Mouse (Mus musculus): ENCODE results near the gene Steap2. TPM values are rescaled to one million over a fixed set of nuclear protein-coding genes. Genes with fewer than 3 reads are reported as not detected.

The Steap2 gene
- 23.5 and 23.9 TPM in 2 replicates for polyA plus RNA-seq (2015; fragmentation: Nextera tagmentation; extraction: Ambion mirVana)

DNA sequence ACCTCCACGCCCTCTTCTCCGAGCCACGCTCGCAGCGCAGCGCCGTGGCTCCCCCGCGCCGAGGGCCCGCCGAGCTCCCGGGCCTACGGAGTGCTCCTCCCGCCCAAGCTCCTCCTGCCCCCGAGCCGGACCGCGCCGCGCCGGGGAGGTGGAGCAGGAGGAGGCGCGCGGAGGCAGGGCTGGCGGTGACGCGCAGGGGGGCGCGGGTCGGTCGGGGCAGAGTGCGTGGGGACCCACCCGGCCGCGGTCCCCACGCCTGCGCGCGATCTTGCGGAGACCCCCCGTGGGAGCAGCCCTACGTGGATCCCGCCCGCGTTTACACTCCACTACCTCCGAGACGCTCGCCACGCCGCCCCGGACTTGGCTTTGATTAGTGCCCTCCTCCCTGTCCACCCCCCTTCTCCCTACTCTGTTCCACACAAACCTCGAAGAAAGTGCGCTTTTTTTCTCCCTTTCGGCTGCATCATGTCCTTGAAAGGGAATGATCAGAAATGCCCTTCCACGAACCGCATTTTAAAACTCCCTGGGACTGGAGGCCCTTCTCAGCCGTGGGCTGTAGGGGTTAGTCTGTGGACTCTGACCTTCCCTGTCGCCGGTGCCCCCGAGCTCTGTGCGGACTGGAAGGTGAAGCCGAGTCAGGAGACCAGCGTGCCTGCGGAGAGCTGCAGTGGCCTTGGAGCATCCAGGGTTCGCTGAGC is at the start of gene Steap2:
Steap2 (minus strand) TSS at position 623 of the 698 bp plus-strand sequence.
- under 1% methylated on average over 57 of the region's 66 CpGs for WGBS
- Histone ChIP-seq H3K4me2 (peak within 1 kb of the TSS; percentile 82), H3K4me3 (replicated peaks) (peak within 1 kb of the TSS; percentile 81), H3K9ac (peak within 1 kb of the TSS; percentile 80), H3K4me1 (peaks cover 5% of the 10 kb centered on the region; the same call in 1 of the 2 replicates), H3K9me3 (replicated peaks) (no peaks in the 10 kb centered on the region), H3K36me3 (no peaks in the 10 kb centered on the region), H3K27me3 (no peaks in the 10 kb centered on the region; the same call in 1 of the 2 replicates), H3K27ac (peak within 1 kb of the TSS; percentile 93)
- ATAC-seq (replicated peaks; ENCODE audit: low FRiP score) = peak; percentile 93

DNA sequence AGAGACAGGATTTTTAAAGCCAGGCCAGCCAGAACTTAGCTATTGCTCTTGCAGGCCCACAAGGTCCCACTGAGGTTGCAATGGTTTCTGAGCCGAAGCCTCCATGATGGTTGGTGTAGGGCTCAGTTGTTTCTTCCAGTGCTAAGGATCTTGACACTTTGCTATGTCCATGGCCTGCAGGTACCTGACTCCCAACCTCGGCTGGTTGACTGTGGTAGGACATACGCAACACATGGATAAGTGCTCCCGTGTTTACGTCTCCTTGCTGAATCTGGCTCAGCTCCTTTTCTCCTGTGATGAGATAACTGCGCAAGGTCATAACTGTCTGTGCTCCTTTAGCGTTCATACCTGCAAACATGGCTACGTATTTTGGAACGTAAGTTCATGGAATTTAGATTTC is 40.1 kb upstream of the Steap2 start:
- H3K4me2 ChIP-seq = no peak overlapping the region
- H3K9ac ChIP-seq = no peak overlapping the region
- H3K27me3 ChIP-seq = no peaks in the 10 kb centered on the region
- no peak for ATAC-seq (replicated peaks; ENCODE audit: low FRiP score)
- H3K27ac ChIP-seq = no peak overlapping the region
- H3K36me3 ChIP-seq = no peaks in the 10 kb centered on the region
- H3K9me3 ChIP-seq (replicated peaks) = no peaks in the 10 kb centered on the region
- 94% methylated on average over 9 of the region's 9 CpGs for WGBS
- H3K4me1 ChIP-seq = no peaks in the 10 kb centered on the region
- no peak overlapping the region for H3K4me3 ChIP-seq (replicated peaks)

DNA sequence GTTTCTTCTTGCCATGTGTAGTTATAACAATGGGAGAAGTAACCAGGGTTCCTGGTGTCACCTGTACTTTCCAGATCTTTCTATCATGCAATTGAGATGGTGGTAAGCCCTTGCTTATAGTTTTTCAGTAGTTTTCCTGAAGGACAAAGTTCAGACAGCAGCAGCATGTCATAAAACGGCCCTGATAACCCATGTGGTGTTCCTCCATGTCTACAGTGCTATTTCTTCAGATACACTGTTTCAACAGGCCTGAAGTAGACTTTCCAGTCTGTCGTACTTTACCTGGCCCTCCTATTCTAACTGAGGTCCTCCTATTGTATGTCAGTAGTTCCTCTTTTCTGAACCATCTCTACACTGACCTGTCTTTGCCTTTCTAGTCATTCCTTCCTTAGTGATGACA is 38.5 kb upstream of the Steap2 start:
- Histone ChIP-seq H3K4me1 (no peaks in the 10 kb centered on the region), H3K36me3 (no peaks in the 10 kb centered on the region), H3K9ac (no peak overlapping the region), H3K9me3 (replicated peaks) (no peaks in the 10 kb centered on the region), H3K27ac (no peak overlapping the region), H3K4me2 (no peak overlapping the region), H3K4me3 (replicated peaks) (no peak overlapping the region), H3K27me3 (no peaks in the 10 kb centered on the region)
- 72% methylated on average over 2 of the region's 2 CpGs for WGBS
- ATAC-seq (replicated peaks; ENCODE audit: low FRiP score) = no peak

DNA sequence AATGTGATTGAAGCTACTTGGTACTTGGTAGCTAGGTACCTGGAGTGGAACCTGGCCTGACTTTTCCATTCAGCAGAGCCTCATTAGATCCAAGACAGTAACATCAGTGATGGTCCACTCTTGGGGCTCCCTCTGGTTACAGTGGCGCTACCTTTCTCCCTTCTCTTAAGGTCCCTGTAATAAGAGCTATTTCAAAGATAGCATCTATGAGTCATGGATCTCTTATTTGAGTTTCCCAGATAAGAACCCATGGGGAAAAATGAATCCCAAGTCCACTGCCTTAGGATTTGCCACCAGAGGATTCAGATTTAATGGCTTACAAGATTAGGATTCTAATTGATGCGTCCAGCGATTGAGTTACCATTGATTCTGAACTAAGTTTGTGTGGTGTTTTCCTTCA is 37.8 kb upstream of the Steap2 start:
- Histone ChIP-seq H3K4me2 (no peak overlapping the region), H3K36me3 (no peaks in the 10 kb centered on the region), H3K27ac (no peak overlapping the region), H3K27me3 (no peaks in the 10 kb centered on the region), H3K9me3 (replicated peaks) (no peaks in the 10 kb centered on the region), H3K4me3 (replicated peaks) (no peak overlapping the region), H3K9ac (no peak overlapping the region), H3K4me1 (no peaks in the 10 kb centered on the region)
- no peak for ATAC-seq (replicated peaks; ENCODE audit: low FRiP score)
- 91% methylated on average over 3 of the region's 3 CpGs for whole genome bisulfite sequencing

DNA sequence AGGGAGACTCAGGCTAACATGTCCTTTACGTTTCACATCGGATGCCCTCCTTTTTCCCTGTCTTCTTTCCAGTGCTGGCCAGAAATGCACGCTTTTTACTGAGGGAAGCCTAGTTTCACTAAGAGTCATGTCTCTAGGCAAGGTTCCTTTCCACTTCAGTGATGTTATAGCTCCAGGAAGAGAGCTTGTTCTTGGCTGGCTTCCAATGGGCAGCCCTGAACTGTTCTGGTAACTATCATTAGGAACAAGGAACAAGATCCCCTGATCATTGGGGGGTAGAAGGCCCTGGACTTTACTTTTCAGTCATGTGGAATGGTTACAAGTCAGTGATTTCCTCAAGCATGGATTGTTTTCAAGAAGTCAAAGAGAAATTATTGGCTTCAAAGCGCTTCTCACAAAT is 35.5 kb upstream of the Steap2 start:
- Histone ChIP-seq H3K4me3 (replicated peaks) (no peak overlapping the region), H3K27me3 (no peaks in the 10 kb centered on the region), H3K9me3 (replicated peaks) (no peaks in the 10 kb centered on the region), H3K4me2 (no peak overlapping the region), H3K36me3 (no peaks in the 10 kb centered on the region), H3K4me1 (no peaks in the 10 kb centered on the region), H3K27ac (no peak overlapping the region), H3K9ac (no peak overlapping the region)
- ATAC-seq (replicated peaks; ENCODE audit: low FRiP score) = no peak; the same call in 1 of the 2 replicates
- WGBS = 72% methylated on average over 4 of the region's 4 CpGs

DNA sequence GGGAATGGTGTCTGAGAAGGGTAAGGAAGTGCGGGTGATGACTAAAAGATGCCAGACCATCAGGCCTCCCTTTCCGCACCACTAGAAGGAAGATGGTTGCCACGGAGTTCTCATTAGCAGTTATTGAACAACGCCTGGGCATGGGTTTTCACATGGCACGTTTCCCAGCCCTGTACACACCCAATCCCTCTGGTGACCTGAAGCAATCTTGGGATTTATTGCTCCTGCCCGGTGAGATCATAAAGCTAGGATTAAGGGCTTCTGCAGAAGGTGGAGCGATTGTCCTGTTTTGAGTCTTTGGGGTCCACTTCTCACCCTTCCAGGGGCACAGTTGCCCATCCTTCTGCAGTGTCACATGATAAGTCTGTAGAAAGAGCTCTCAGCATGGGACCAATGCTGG is 27.8 kb upstream of the Steap2 start:
- Histone ChIP-seq H3K4me1 (no peaks in the 10 kb centered on the region), H3K27me3 (no peaks in the 10 kb centered on the region), H3K9ac (no peak overlapping the region), H3K27ac (no peak overlapping the region), H3K9me3 (replicated peaks) (no peaks in the 10 kb centered on the region), H3K4me2 (no peak overlapping the region), H3K4me3 (replicated peaks) (no peak overlapping the region), H3K36me3 (no peaks in the 10 kb centered on the region)
- 77% methylated on average over 7 of the region's 7 CpGs for WGBS
- no peak for ATAC-seq (replicated peaks; ENCODE audit: low FRiP score)

DNA sequence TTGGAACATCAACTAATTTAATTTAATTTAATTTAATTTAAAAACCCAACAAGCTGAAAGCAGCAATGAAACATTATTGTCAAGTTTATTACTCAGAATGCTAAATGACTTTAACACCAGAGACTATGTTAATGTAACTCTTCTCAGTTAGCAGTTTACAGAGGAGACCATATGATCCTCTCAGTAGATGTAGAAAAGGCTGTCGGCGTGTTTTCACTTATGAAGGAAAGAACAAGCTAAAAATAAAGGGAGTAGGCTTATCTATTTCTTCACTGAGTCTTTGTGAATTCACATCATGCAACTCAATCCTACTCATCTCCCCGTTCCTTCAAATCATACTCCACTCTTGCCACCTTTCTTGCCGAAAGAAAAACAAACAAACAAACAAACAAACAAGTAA is 16.7 kb upstream of the Steap2 start:
- Histone ChIP-seq H3K4me1 (peaks cover 3% of the 10 kb centered on the region; the same call in 1 of the 2 replicates), H3K4me2 (no peak overlapping the region), H3K36me3 (no peaks in the 10 kb centered on the region), H3K4me3 (replicated peaks) (no peak overlapping the region), H3K27me3 (no peaks in the 10 kb centered on the region), H3K27ac (no peak overlapping the region), H3K9me3 (replicated peaks) (no peaks in the 10 kb centered on the region), H3K9ac (no peak overlapping the region)
- WGBS = 77% methylated on average over 4 of the region's 4 CpGs
- no peak for ATAC-seq (replicated peaks; ENCODE audit: low FRiP score)

DNA sequence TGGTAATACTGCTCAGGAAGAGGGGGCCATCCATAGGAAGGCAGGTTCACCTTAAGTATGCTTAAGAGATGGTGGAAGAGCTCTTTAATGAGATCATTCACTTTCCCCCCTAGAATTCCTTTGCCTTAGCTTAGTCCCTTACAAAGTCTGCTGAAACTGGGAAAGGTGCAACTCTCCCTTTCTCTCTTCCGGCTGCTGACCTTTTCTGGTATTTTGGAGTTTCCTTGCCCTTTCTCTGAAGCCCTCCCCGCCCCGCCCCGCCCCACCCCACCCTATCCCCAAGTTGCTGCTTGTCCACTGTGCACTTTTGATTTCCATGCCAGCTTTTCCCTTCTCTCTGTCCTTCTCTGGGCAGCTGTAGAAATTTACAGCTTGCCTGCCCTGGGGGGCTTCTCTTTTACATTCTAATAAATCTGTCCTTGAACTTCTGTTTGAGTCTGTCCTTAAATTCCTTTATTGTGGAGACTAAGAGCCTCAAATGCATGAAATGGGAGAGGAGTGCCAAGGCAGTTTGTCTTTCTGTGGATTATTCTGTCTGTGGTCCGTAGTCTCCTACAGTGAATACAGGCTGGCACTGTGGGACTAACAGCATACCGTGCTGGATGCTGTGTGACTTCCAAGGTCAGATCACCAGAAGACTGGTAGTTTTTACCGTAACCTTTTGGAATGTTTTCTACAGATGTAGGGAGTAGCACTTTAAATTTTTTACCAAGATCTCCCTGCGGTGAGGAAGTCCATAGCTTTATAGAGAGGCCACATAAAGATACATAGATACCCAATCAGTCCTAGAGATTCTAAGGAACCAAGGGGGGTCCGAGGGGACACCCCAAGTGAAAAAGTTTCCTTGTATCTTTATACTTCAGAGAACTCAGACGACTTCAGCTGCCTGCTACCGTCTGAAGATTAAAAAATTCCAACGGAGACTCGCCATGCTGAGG is 13.2 kb upstream of the Steap2 start:
- peak; percentile 37; the same call in 1 of the 2 replicates for ATAC-seq (replicated peaks; ENCODE audit: low FRiP score)
- H3K9me3 ChIP-seq (replicated peaks) = no peaks in the 10 kb centered on the region
- no peaks in the 10 kb centered on the region for H3K36me3 ChIP-seq
- no peak overlapping the region for H3K4me3 ChIP-seq (replicated peaks)
- peaks cover 3% of the 10 kb centered on the region; the same call in 1 of the 2 replicates for H3K4me1 ChIP-seq
- no peaks in the 10 kb centered on the region for H3K27me3 ChIP-seq
- H3K4me2 ChIP-seq = no peak overlapping the region
- WGBS = 50% methylated on average over 13 of the region's 13 CpGs
- H3K27ac ChIP-seq = no peak overlapping the region
- no peak overlapping the region for H3K9ac ChIP-seq

DNA sequence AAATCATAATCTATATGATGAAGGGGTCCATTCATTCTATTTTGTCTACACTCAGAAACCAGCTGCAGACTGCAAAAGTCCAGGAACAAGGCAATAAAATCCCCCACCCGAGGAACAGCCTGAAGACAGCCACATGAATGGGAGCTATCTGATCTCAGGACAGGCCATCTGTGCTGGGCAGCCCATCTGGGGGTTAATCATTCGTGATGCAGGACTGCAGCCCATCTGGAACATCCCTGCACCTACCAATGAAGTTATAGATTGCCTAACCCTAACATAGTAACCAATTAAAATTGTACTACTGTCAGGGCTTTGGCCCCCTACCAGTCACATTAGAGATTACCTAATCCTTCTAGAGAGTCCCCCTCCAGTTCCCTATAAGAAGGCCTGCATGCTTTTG is 10.6 kb upstream of the Steap2 start:
- Histone ChIP-seq H3K4me3 (replicated peaks) (no peak overlapping the region), H3K36me3 (no peaks in the 10 kb centered on the region), H3K27ac (no peak overlapping the region), H3K9me3 (replicated peaks) (no peaks in the 10 kb centered on the region), H3K4me1 (peaks cover 3% of the 10 kb centered on the region; the same call in 1 of the 2 replicates), H3K27me3 (no peaks in the 10 kb centered on the region), H3K4me2 (no peak overlapping the region), H3K9ac (no peak overlapping the region)
- 11% methylated on average over 2 of the region's 2 CpGs for WGBS
- peak; percentile 89 for ATAC-seq (replicated peaks; ENCODE audit: low FRiP score)

DNA sequence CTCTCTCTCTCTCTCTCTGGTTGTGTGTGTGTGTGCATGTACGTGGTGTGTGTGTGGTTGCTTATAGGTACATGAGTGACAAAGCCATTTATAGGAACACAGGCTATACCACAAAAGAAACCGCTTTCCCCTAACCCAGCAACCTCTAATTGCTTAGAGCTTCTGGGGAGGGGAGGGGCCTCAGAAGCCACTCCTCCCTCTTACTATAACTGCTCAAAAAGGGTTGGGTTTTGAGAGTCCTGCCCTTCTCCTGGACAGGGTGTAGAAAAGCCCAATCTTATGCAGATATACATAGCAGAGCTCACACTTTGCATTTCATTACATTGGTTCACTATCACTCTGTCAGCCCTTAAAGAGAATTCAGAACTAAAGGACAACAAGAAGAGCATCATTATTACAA is 6.0 kb upstream of the Steap2 start:
- H3K9ac ChIP-seq = no peak overlapping the region
- no peak for ATAC-seq (replicated peaks; ENCODE audit: low FRiP score)
- WGBS = 86% methylated on average over 2 of the region's 2 CpGs

DNA sequence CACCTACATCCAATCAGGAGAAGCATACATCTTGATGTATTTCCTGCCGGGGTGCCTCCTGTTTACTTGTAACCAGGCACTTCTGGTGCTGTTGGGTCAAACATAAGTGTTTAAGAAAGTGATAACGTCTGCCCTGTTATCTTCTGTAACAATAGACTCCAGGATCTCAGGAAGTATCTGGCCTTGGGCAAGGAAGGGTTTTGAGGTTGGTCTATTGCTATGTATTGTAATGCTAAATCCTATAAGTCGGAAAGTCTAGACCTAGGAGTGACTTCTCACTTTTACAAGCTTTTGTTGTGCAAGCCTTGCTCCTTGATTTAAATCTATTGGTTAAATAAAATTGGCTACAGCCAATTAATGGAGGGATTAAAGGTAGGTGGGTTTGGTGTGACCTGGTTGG is 4.5 kb upstream of the Steap2 start:
- no peak overlapping the region for H3K4me2 ChIP-seq
- 0 out of 2 replicates have a peak, but pooled peaks cover 2% of the 10 kb centered on the region for H3K4me1 ChIP-seq
- H3K9ac ChIP-seq = no peak overlapping the region
- H3K9me3 ChIP-seq (replicated peaks) = no peaks in the 10 kb centered on the region
- H3K27me3 ChIP-seq = no peaks in the 10 kb centered on the region; the same call in 1 of the 2 replicates
- 63% methylated on average over 3 of the region's 3 CpGs for WGBS
- H3K4me3 ChIP-seq (replicated peaks) = no peak overlapping the region
- no peak for ATAC-seq (replicated peaks; ENCODE audit: low FRiP score)
- no peak overlapping the region for H3K27ac ChIP-seq
- no peaks in the 10 kb centered on the region for H3K36me3 ChIP-seq

More for the DNA sequence above, 6.0 kb upstream of the Steap2 start:
- Histone ChIP-seq H3K27ac (no peak overlapping the region), H3K4me1 (no peaks in the 10 kb centered on the region), H3K36me3 (no peaks in the 10 kb centered on the region), H3K9me3 (replicated peaks) (no peaks in the 10 kb centered on the region), H3K4me2 (no peak overlapping the region), H3K27me3 (no peaks in the 10 kb centered on the region), H3K4me3 (replicated peaks) (no peak overlapping the region)

DNA sequence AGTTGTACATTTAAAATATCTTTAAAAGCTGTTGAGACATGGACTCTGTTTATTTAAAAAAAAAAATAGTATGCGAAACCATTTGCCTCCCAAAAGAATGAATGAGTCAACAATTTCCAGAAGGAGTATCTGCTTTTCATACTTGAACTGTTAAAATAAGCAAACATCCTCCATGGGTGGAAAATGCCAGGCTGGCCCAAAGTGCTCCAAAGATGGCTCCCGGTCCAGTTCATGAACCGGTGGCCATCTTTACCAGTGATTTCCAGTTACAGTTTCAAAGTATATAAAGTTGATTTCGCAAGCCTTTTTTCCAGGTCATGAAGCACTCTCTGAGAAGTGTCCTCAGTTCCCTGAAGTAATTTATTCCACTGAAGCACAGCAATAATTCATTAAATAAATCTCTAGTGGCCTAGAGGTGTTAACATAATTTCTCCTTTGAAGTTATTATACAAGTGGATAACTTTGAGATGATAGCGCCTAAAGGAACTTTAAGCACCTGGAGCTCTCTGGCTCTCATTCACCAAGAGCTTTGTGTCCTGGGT is 1.1 kb upstream of the Steap2 start:
- 85% methylated on average over 5 of the region's 5 CpGs for WGBS
- Histone ChIP-seq H3K36me3 (no peaks in the 10 kb centered on the region), H3K9ac (no peak overlapping the region), H3K27me3 (no peaks in the 10 kb centered on the region; the same call in 1 of the 2 replicates), H3K27ac (no peak overlapping the region), H3K4me2 (no peak overlapping the region), H3K4me1 (0 out of 2 replicates have a peak, but pooled peaks cover 5% of the 10 kb centered on the region), H3K4me3 (replicated peaks) (no peak overlapping the region), H3K9me3 (replicated peaks) (no peaks in the 10 kb centered on the region)
- no peak for ATAC-seq (replicated peaks; ENCODE audit: low FRiP score)

Measured in kidney, embryonic 15.5 days (tissue).